Mouse (Mus musculus): ENCODE measurements around the gene Adam19. TPM values are rescaled to one million over a fixed set of nuclear protein-coding genes. Genes with fewer than 3 reads are reported as not detected.
A peak's percentile ranks its signal among the peaks of the same experiment; 100 is the strongest.

Adam19 gene
- polyA plus RNA-seq, 1 experiment = 14.0 TPM

GRCm38 (mm10) chr11:46145163-46145875 lies 89.5 kb downstream of the Adam19 start:
- no peaks in the 10 kb centered on the region for H3K27me3 ChIP-seq (ENCODE audit: control insufficient read depth, insufficient read depth, insufficient read length)
- TF ChIP-seq CEBPB (IDR thresholded peaks at IDR 0.05; ENCODE audit: low read depth) (no peak), MYOG (IDR thresholded peaks at IDR 0.05; ENCODE audit: control insufficient read depth, extremely low read depth, insufficient read length) (no peak), MAX (IDR thresholded peaks at IDR 0.05) (no peak), FOSL1 (IDR thresholded peaks at IDR 0.05; ENCODE audit: insufficient read depth, low read length, poor library complexity, severe bottlenecking) (no peak), CTCF (IDR thresholded peaks at IDR 0.05; ENCODE audit: control insufficient read depth, insufficient read depth, insufficient read length) (no peak), USF1 (IDR thresholded peaks at IDR 0.05; ENCODE audit: low read depth) (no peak), MYOD1 (IDR thresholded peaks at IDR 0.05; ENCODE audit: control insufficient read depth, insufficient read length, low read depth) (no peak)
- no peaks in the 10 kb centered on the region for H3K79me2 ChIP-seq (ENCODE audit: control insufficient read depth, insufficient read depth)
- no peaks in the 10 kb centered on the region for H3K79me3 ChIP-seq (ENCODE audit: low read depth)
- no peak overlapping the region for H3K4me3 ChIP-seq (ENCODE audit: insufficient read depth, poor library complexity, severe bottlenecking)
- peaks cover 6% of the 10 kb centered on the region for H3K36me3 ChIP-seq (ENCODE audit: control insufficient read depth, insufficient read depth)
- H3ac ChIP-seq (ENCODE audit: control insufficient read depth, insufficient read length, low read depth) = no peak overlapping the region

- Histone ChIP-seq H3K4me3 (ENCODE audit: insufficient read depth, poor library complexity, severe bottlenecking) (no peak overlapping the region), H3ac (ENCODE audit: control insufficient read depth, insufficient read length, low read depth) (no peak overlapping the region), H3K27me3 (ENCODE audit: control insufficient read depth, insufficient read depth, insufficient read length) (no peaks in the 10 kb centered on the region), H3K79me2 (ENCODE audit: control insufficient read depth, insufficient read depth) (no peaks in the 10 kb centered on the region), H3K79me3 (ENCODE audit: low read depth) (no peaks in the 10 kb centered on the region), H3K36me3 (ENCODE audit: control insufficient read depth, insufficient read depth) (peaks cover 6% of the 10 kb centered on the region)
- TF ChIP-seq MYOG (IDR thresholded peaks at IDR 0.05; ENCODE audit: control insufficient read depth, extremely low read depth, insufficient read length) (no peak), USF1 (IDR thresholded peaks at IDR 0.05; ENCODE audit: low read depth) (no peak), MAX (IDR thresholded peaks at IDR 0.05) (no peak), CEBPB (IDR thresholded peaks at IDR 0.05; ENCODE audit: low read depth) (no peak), MYOD1 (IDR thresholded peaks at IDR 0.05; ENCODE audit: control insufficient read depth, insufficient read length, low read depth) (no peak), CTCF (IDR thresholded peaks at IDR 0.05; ENCODE audit: control insufficient read depth, insufficient read depth, insufficient read length) (no peak), FOSL1 (IDR thresholded peaks at IDR 0.05; ENCODE audit: insufficient read depth, low read length, poor library complexity, severe bottlenecking) (no peak)
Observed at GRCm38 (mm10) chr11:46146619-46147018, 90.8 kb downstream of the Adam19 start.

GRCm38 (mm10) chr11:46156945-46157344 lies 101.2 kb downstream of the Adam19 start:
- Histone ChIP-seq H3K79me2 (ENCODE audit: control insufficient read depth, insufficient read depth) (no peaks in the 10 kb centered on the region), H3ac (ENCODE audit: control insufficient read depth, insufficient read length, low read depth) (no peak overlapping the region), H3K36me3 (ENCODE audit: control insufficient read depth, insufficient read depth) (no peaks in the 10 kb centered on the region), H3K79me3 (ENCODE audit: low read depth) (no peaks in the 10 kb centered on the region), H3K27me3 (ENCODE audit: control insufficient read depth, insufficient read depth, insufficient read length) (no peaks in the 10 kb centered on the region), H3K4me3 (ENCODE audit: insufficient read depth, poor library complexity, severe bottlenecking) (no peak overlapping the region)
- TF ChIP-seq MAX (IDR thresholded peaks at IDR 0.05) (no peak), CTCF (IDR thresholded peaks at IDR 0.05; ENCODE audit: control insufficient read depth, insufficient read depth, insufficient read length) (no peak), CEBPB (IDR thresholded peaks at IDR 0.05; ENCODE audit: low read depth) (no peak), USF1 (IDR thresholded peaks at IDR 0.05; ENCODE audit: low read depth) (no peak), FOSL1 (IDR thresholded peaks at IDR 0.05; ENCODE audit: insufficient read depth, low read length, poor library complexity, severe bottlenecking) (no peak), MYOG (IDR thresholded peaks at IDR 0.05; ENCODE audit: control insufficient read depth, extremely low read depth, insufficient read length) (no peak), MYOD1 (IDR thresholded peaks at IDR 0.05; ENCODE audit: control insufficient read depth, insufficient read length, low read depth) (no peak)

- Histone ChIP-seq H3K4me3 (ENCODE audit: insufficient read depth, poor library complexity, severe bottlenecking) (no peak overlapping the region), H3K36me3 (ENCODE audit: control insufficient read depth, insufficient read depth) (no peaks in the 10 kb centered on the region), H3K27me3 (ENCODE audit: control insufficient read depth, insufficient read depth, insufficient read length) (no peaks in the 10 kb centered on the region), H3ac (ENCODE audit: control insufficient read depth, insufficient read length, low read depth) (no peak overlapping the region), H3K79me2 (ENCODE audit: control insufficient read depth, insufficient read depth) (no peaks in the 10 kb centered on the region), H3K79me3 (ENCODE audit: low read depth) (no peaks in the 10 kb centered on the region)
- TF ChIP-seq MAX (IDR thresholded peaks at IDR 0.05) = no peak
- no peak for TF ChIP-seq USF1 (IDR thresholded peaks at IDR 0.05; ENCODE audit: low read depth)
- no peak for TF ChIP-seq FOSL1 (IDR thresholded peaks at IDR 0.05; ENCODE audit: insufficient read depth, low read length, poor library complexity, severe bottlenecking)
- peak; percentile 12 for TF ChIP-seq CTCF (IDR thresholded peaks at IDR 0.05; ENCODE audit: control insufficient read depth, insufficient read depth, insufficient read length)
- TF ChIP-seq MYOG (IDR thresholded peaks at IDR 0.05; ENCODE audit: control insufficient read depth, extremely low read depth, insufficient read length) = no peak
- TF ChIP-seq CEBPB (IDR thresholded peaks at IDR 0.05; ENCODE audit: low read depth) = no peak
- no peak for TF ChIP-seq MYOD1 (IDR thresholded peaks at IDR 0.05; ENCODE audit: control insufficient read depth, insufficient read length, low read depth)
Observed at GRCm38 (mm10) chr11:46157462-46157861, 101.7 kb downstream of the Adam19 start.

- no peak for TF ChIP-seq USF1 (IDR thresholded peaks at IDR 0.05; ENCODE audit: low read depth)
- TF ChIP-seq FOSL1 (IDR thresholded peaks at IDR 0.05; ENCODE audit: insufficient read depth, low read length, poor library complexity, severe bottlenecking) = no peak
- TF ChIP-seq CEBPB (IDR thresholded peaks at IDR 0.05; ENCODE audit: low read depth) = no peak
- no peak for TF ChIP-seq MAX (IDR thresholded peaks at IDR 0.05)
- TF ChIP-seq MYOD1 (IDR thresholded peaks at IDR 0.05; ENCODE audit: control insufficient read depth, insufficient read length, low read depth) = no peak
- no peak for TF ChIP-seq CTCF (IDR thresholded peaks at IDR 0.05; ENCODE audit: control insufficient read depth, insufficient read depth, insufficient read length)
- TF ChIP-seq MYOG (IDR thresholded peaks at IDR 0.05; ENCODE audit: control insufficient read depth, extremely low read depth, insufficient read length) = no peak
- Histone ChIP-seq H3ac (ENCODE audit: control insufficient read depth, insufficient read length, low read depth) (peak within 1 kb of the TSS; percentile 1), H3K79me2 (ENCODE audit: control insufficient read depth, insufficient read depth) (no peaks in the 10 kb centered on the region), H3K79me3 (ENCODE audit: low read depth) (no peaks in the 10 kb centered on the region), H3K27me3 (ENCODE audit: control insufficient read depth, insufficient read depth, insufficient read length) (no peaks in the 10 kb centered on the region), H3K4me3 (ENCODE audit: insufficient read depth, poor library complexity, severe bottlenecking) (no peak within 1 kb of the TSS), H3K36me3 (ENCODE audit: control insufficient read depth, insufficient read depth) (no peaks in the 10 kb centered on the region)
Observed at GRCm38 (mm10) chr11:46165866-46166585, 110.2 kb downstream of the Adam19 start, which contains the start of gene Nipal4. Nipal4 (minus strand) TSS chr11:46166508.

Data from C2C12 (cell line).